Mouse (Mus musculus) forebrain, postnatal 0 days (tissue): Measurements from ENCODE around the gene Syne3. TPM values are rescaled to one million over a fixed set of nuclear protein-coding genes. Genes with fewer than 3 reads are reported as not detected.

ENCODE experiments used
- ATAC-seq: fragments of 200-750 bp; cut with Nextera tagmentation; 2 replicates; pipeline ENCODE4 v1.8.0; 2017; ENCODE audit warnings: mild to moderate bottlenecking, moderate library complexity
- DNase-seq: peaks from one replicate; pipeline ENCODE4 v3.0.0-alpha.2; 2015
- H3K27ac ChIP-seq: fragments of 300-500 bp; sonication (generic); 2 replicates; pipeline ENCODE4 v1.5.1; 2014; ENCODE audit warnings: low read depth, mild to moderate bottlenecking, antibody characterized with exemption, low read length, moderate library complexity, mixed read lengths
- H3K27me3 ChIP-seq: fragments of 300-500 bp; sonication (generic); 2 replicates; pipeline ENCODE4 v1.6.1; 2014; ENCODE audit warnings: mild to moderate bottlenecking, low read length, mixed read lengths; ENCODE audit not compliant: insufficient read depth
- H3K36me3 ChIP-seq: fragments of 300-500 bp; sonication (generic); 2 replicates; pipeline ENCODE4 v1.6.1; 2014; ENCODE audit warnings: mild to moderate bottlenecking, moderate library complexity; ENCODE audit not compliant: insufficient read depth
- H3K4me1 ChIP-seq: fragments of 300-500 bp; sonication (generic); 2 replicates; pipeline ENCODE4 v1.6.1; 2014; ENCODE audit warnings: antibody characterized with exemption; ENCODE audit not compliant: insufficient read depth
- H3K4me2 ChIP-seq: fragments of 300-500 bp; sonication (generic); 2 replicates; pipeline ENCODE4 v1.6.1; 2014; ENCODE audit warnings: low read depth, mild to moderate bottlenecking, moderate library complexity
- H3K4me3 ChIP-seq: fragments of 300-500 bp; sonication (generic); 2 replicates; pipeline ENCODE4 v1.5.1; 2014; ENCODE audit warnings: low read depth, low read length, mixed read lengths
- H3K9ac ChIP-seq: fragments of 300-500 bp; sonication (generic); 2 replicates; pipeline ENCODE4 v1.6.1; 2014; ENCODE audit warnings: mild to moderate bottlenecking
- H3K9me3 ChIP-seq: fragments of 300-500 bp; sonication (generic); 2 replicates; pipeline ENCODE4 v1.6.1; 2016; ENCODE audit warnings: low read length
- CTCF ChIP-seq: sonication (generic); IDR thresholded peaks from 2 replicates; pipeline ENCODE4 v1.5.1; 2016; ENCODE audit warnings: antibody characterized with exemption, control low read depth, low read depth
- WGBS: fragments of 180-500 bp; shearing (Covaris S2); extraction: QIAGEN DNeasy Blood & Tissue Kit; methylation state at CpG from one replicate; pipeline ENCODE4 v1.1.7; 2014; 5-methylcytosine and 5-hydroxymethylcytosine counted together
- polyA plus RNA-seq: library from polyadenylated mRNA; unstranded; fragments of >200 nt; fragmentation: Nextera tagmentation; extraction: Ambion mirVana; gene quantifications from 2 replicates; pipeline ENCODE4 v1.2.1, GENCODE M21; 2015
- total RNA-seq: library from RNA; depleted of rRNA; stranded (reverse); fragments of >200 nt; gene quantifications from 2 replicates; pipeline ENCODE4 v1.2.3, GENCODE M21; 2014

Syne3 gene
- total and polyA plus RNA-seq, 2 experiments from 2014 or later = 0.54 to 1.8 TPM

GRCm38 (mm10) chr12:104940027-104940386 is 69.6 kb downstream of the Syne3 start:
- H3K27me3 ChIP-seq = no peaks in the 10 kb centered on the region
- no peaks in the 10 kb centered on the region for H3K36me3 ChIP-seq
- 0 out of 2 replicates have a peak, but pooled peaks have one; percentile 10 for ATAC-seq
- 13% methylated on average over 4 of the region's 4 CpGs for WGBS
- H3K9me3 ChIP-seq = no peaks in the 10 kb centered on the region
- H3K9ac ChIP-seq = no peak overlapping the region
- no peak for DNase-seq
- no peak overlapping the region for H3K4me3 ChIP-seq
- no peak overlapping the region for H3K4me2 ChIP-seq
- no peak for TF ChIP-seq CTCF
- no peak overlapping the region for H3K27ac ChIP-seq
- no peaks in the 10 kb centered on the region for H3K4me1 ChIP-seq

- no peaks in the 10 kb centered on the region for H3K4me1 ChIP-seq
- no peak overlapping the region for H3K4me3 ChIP-seq
- no peaks in the 10 kb centered on the region for H3K36me3 ChIP-seq
- H3K9ac ChIP-seq = no peak overlapping the region
- peak; percentile 98 for TF ChIP-seq CTCF
- no peaks in the 10 kb centered on the region for H3K9me3 ChIP-seq
- ATAC-seq (peak; percentile 86), DNase-seq (peak; percentile 88)
- H3K27me3 ChIP-seq = no peaks in the 10 kb centered on the region
- H3K4me2 ChIP-seq = peak overlapping the region; percentile 39
- WGBS = 19% methylated on average over 13 of the region's 13 CpGs
- no peak overlapping the region for H3K27ac ChIP-seq
These were observed 70.1 kb downstream of the Syne3 start for GRCm38 (mm10) chr12:104939372-104940026.

- Histone ChIP-seq H3K9me3 (no peaks in the 10 kb centered on the region), H3K4me3 (no peak overlapping the region), H3K4me2 (no peak overlapping the region), H3K4me1 (no peaks in the 10 kb centered on the region), H3K27me3 (no peaks in the 10 kb centered on the region), H3K36me3 (no peaks in the 10 kb centered on the region), H3K27ac (no peak overlapping the region), H3K9ac (no peak overlapping the region)
- WGBS = 65% methylated on average over 5 of the region's 5 CpGs
- TF ChIP-seq CTCF = 0 out of 2 replicates have a peak, but pooled peaks have one; percentile 19
- no peak for DNase-seq
- no peak; the same call in 1 of the 2 replicates for ATAC-seq
These were observed 70.7 kb downstream of the Syne3 start for GRCm38 (mm10) chr12:104938935-104939334.

- 77% methylated on average over 4 of the region's 4 CpGs for WGBS
- peak; percentile 78 for TF ChIP-seq CTCF
- Histone ChIP-seq H3K4me2 (no peak overlapping the region), H3K9ac (no peak overlapping the region), H3K9me3 (no peaks in the 10 kb centered on the region), H3K4me3 (no peak overlapping the region), H3K4me1 (no peaks in the 10 kb centered on the region), H3K36me3 (no peaks in the 10 kb centered on the region), H3K27me3 (no peaks in the 10 kb centered on the region), H3K27ac (no peak overlapping the region)
- no peak for ATAC-seq
- DNase-seq = no peak
These were observed 73.4 kb downstream of the Syne3 start for GRCm38 (mm10) chr12:104936223-104936622.

- Histone ChIP-seq H3K4me1 (no peaks in the 10 kb centered on the region), H3K36me3 (no peaks in the 10 kb centered on the region), H3K4me2 (no peak overlapping the region), H3K27me3 (no peaks in the 10 kb centered on the region), H3K4me3 (no peak overlapping the region), H3K9ac (no peak overlapping the region), H3K27ac (no peak overlapping the region), H3K9me3 (no peaks in the 10 kb centered on the region)
- 78% methylated on average over 8 of the region's 8 CpGs for WGBS
- ATAC-seq (no peak), DNase-seq (no peak)
- TF ChIP-seq CTCF = no peak
These were observed 74.5 kb downstream of the Syne3 start for GRCm38 (mm10) chr12:104935144-104935543.

- no peaks in the 10 kb centered on the region for H3K9me3 ChIP-seq
- no peak for TF ChIP-seq CTCF
- 87% methylated on average over 13 of the region's 13 CpGs for WGBS
- H3K4me1 ChIP-seq = no peaks in the 10 kb centered on the region
- DNase-seq (no peak), ATAC-seq (no peak)
- no peaks in the 10 kb centered on the region for H3K36me3 ChIP-seq
- no peak overlapping the region for H3K4me3 ChIP-seq
- H3K9ac ChIP-seq = no peak overlapping the region
- H3K4me2 ChIP-seq = no peak overlapping the region
- no peaks in the 10 kb centered on the region for H3K27me3 ChIP-seq
- no peak overlapping the region for H3K27ac ChIP-seq
These were observed 75.8 kb downstream of the Syne3 start for GRCm38 (mm10) chr12:104933800-104934199.

- Histone ChIP-seq H3K4me1 (no peaks in the 10 kb centered on the region), H3K27ac (no peak overlapping the region), H3K27me3 (no peaks in the 10 kb centered on the region), H3K4me3 (no peak overlapping the region), H3K9me3 (no peaks in the 10 kb centered on the region), H3K9ac (no peak overlapping the region), H3K36me3 (no peaks in the 10 kb centered on the region), H3K4me2 (no peak overlapping the region)
- no peak for DNase-seq
- TF ChIP-seq CTCF = no peak
- no peak for ATAC-seq
- 52% methylated on average over 2 of the region's 2 CpGs for WGBS
These were observed 76.4 kb downstream of the Syne3 start for GRCm38 (mm10) chr12:104933217-104933616.
